Mouse (Mus musculus) stomach, postnatal 0 days (tissue): ENCODE measurements around the gene Vat1.

Experiments
- CTCF ChIP-seq: IDR thresholded peaks from 2 replicates; pipeline ENCODE4 v1.5.1; 2016; ENCODE audit warnings: antibody characterized with exemption, low read depth, mild to moderate bottlenecking, moderate library complexity
- EP300 ChIP-seq: optimal IDR thresholded peaks from 2 replicates; pipeline ENCODE3; 2016; ENCODE audit warnings: antibody characterized with exemption

GRCm38 (mm10) chr11:101433396-101433795 lies 32.6 kb downstream of the Vat1 start:
- TF ChIP-seq CTCF (no peak), EP300 (no peak)
